9 mouse cellular contexts compared by ENCODE assay signal in genomic region chr8:121948321-121949145, GRCm38 (mm10). TPM values are rescaled to one million over a fixed set of nuclear protein-coding genes. Genes with fewer than 3 reads are reported as not detected.
DNase-seq lines count a peak whose midpoint lies in the region; ATAC-seq and TF ChIP-seq lines count a peak whose summit lies in the region.
"Had no signal": no experiment of that assay in that cellular context is flagged by ENCODE, and none has a peak within 500 bp of the region (broad histone marks: within the 10 kb centered on the region; RNA-seq: fewer than 3 reads in every experiment).

No protein-coding gene starts in this region.

- no peak for ATAC-seq in limb, embryonic 13.5 days (ENCODE audit: low FRiP score, low read depth)
- ATAC-seq in stomach, embryonic 14.5 days (ENCODE audit: insufficient number of reproducible peaks, insufficient read depth, low FRiP score, low read depth) = no peak

- no peak overlapping the region for H3K27ac ChIP-seq in cerebellum, adult 2 months (ENCODE audit: insufficient read depth, low read length)
- peak overlapping the region; percentile 92 for H3K27ac ChIP-seq in forebrain, embryonic 10.5 days
- peak overlapping the region; percentile 92 for H3K27ac ChIP-seq in limb, embryonic 13.5 days
- peak overlapping the region; percentile 80 for H3K27ac ChIP-seq in stomach, embryonic 14.5 days (ENCODE audit: low read length)

- no peaks in the 10 kb centered on the region for H3K9me3 ChIP-seq in forebrain, embryonic 10.5 days
- no peaks in the 10 kb centered on the region for H3K9me3 ChIP-seq in limb, embryonic 13.5 days
- H3K9me3 ChIP-seq in stomach, embryonic 14.5 days (ENCODE audit: control insufficient read depth, low read depth, low read length) = no peaks in the 10 kb centered on the region

- intact Hi-C loops in gastrocnemius, postnatal 36 days (cut with DNase I) = no loop called here

- H3K4me3 ChIP-seq in cerebellum, adult 2 months (replicated peaks; ENCODE audit: insufficient read depth, low read depth, low read length) = no peak overlapping the region
- H3K4me3 ChIP-seq in forebrain, embryonic 10.5 days = peak overlapping the region; percentile 52
- peak overlapping the region; percentile 46 for H3K4me3 ChIP-seq in limb, embryonic 13.5 days
- peak overlapping the region; percentile 23 for H3K4me3 ChIP-seq in stomach, embryonic 14.5 days (ENCODE audit: low read depth, low read length)

- peak overlapping the region; percentile 68 for H3K9ac ChIP-seq in limb, embryonic 13.5 days
- peak overlapping the region; percentile 4; the same call in 1 of the 2 replicates for H3K9ac ChIP-seq in stomach, embryonic 14.5 days (replicated peaks; ENCODE audit: low read depth, low read length)

- H3K27me3 ChIP-seq in cerebellum, adult 2 months (ENCODE audit: control insufficient read depth, insufficient read depth, low read length) = no peaks in the 10 kb centered on the region
- H3K27me3 ChIP-seq in forebrain, embryonic 10.5 days (ENCODE audit: poor library complexity, severe bottlenecking) = no peaks in the 10 kb centered on the region; the same call in 1 of the 2 replicates
- H3K27me3 ChIP-seq in limb, embryonic 13.5 days = no peaks in the 10 kb centered on the region
- H3K27me3 ChIP-seq in stomach, embryonic 14.5 days (ENCODE audit: control insufficient read depth, insufficient read depth, low read length) = no peaks in the 10 kb centered on the region

- WGBS in cerebellum, adult 2 months = 51% methylated on average over 19 of the region's 19 CpGs
- WGBS in forebrain, embryonic 10.5 days = 62% methylated on average over 19 of the region's 19 CpGs
- 51% methylated on average over 19 of the region's 19 CpGs for WGBS in limb, embryonic 13.5 days
- 54% methylated on average over 19 of the region's 19 CpGs for WGBS in stomach, embryonic 14.5 days

- peaks cover 11% of the 10 kb centered on the region for H3K36me3 ChIP-seq in forebrain, embryonic 10.5 days (replicated peaks)
- peaks cover 8% of the 10 kb centered on the region for H3K36me3 ChIP-seq in limb, embryonic 13.5 days
- H3K36me3 ChIP-seq in stomach, embryonic 14.5 days (ENCODE audit: control insufficient read depth, insufficient read depth, low read length) = peaks cover 8% of the 10 kb centered on the region

- peak; percentile 43 for DNase-seq in cerebellum, adult 11 months
- no peak for DNase-seq in cerebellum, adult 2 months
- peak; percentile 91 for DNase-seq in 416B (ENCODE audit: low read depth)
- no peak for DNase-seq in forebrain, embryonic 10.5 days (ENCODE audit: extremely low spot score, low spot score)
- no peak for DNase-seq in gastrocnemius, postnatal 36 days
- DNase-seq in urinary bladder, postnatal 14 days (ENCODE audit: low spot score) = no peak

- peaks cover 8% of the 10 kb centered on the region for H3K4me1 ChIP-seq in cerebellum, adult 2 months (ENCODE audit: control insufficient read depth, insufficient read depth, low read length)
- H3K4me1 ChIP-seq in forebrain, embryonic 10.5 days = peaks cover 52% of the 10 kb centered on the region
- peaks cover 50% of the 10 kb centered on the region for H3K4me1 ChIP-seq in limb, embryonic 13.5 days
- peaks cover 16% of the 10 kb centered on the region for H3K4me1 ChIP-seq in stomach, embryonic 14.5 days (ENCODE audit: control insufficient read depth, insufficient read depth, low read length)

- H3K4me2 ChIP-seq in limb, embryonic 13.5 days (replicated peaks) = peak overlapping the region; percentile 80
- peak overlapping the region; percentile 49 for H3K4me2 ChIP-seq in stomach, embryonic 14.5 days (replicated peaks; ENCODE audit: low read depth, low read length)

- TF ChIP-seq CTCF in cerebellum, adult 2 months (IDR thresholded peaks at IDR 0.05; ENCODE audit: borderline replicate concordance, insufficient read depth, low read depth, low read length) = no peak

- TF ChIP-seq POLR2A in cerebellum, adult 2 months (IDR thresholded peaks at IDR 0.05; ENCODE audit: borderline replicate concordance, insufficient read depth, low read length) = no peak

RNA-seq across cellular contexts. Expression of gene Banp, which starts 1.0 kb away (rescaled TPM):
- polyA plus RNA-seq in cerebellum, adult 2 months (2012; rRNA removed) = 64.3 and 67.1 TPM in 2 replicates
- polyA plus RNA-seq in forebrain, embryonic 10.5 days (2016; fragmentation: Nextera tagmentation; extraction: Ambion mirVana) = 44.1 and 56.4 TPM in 2 replicates
- 42.0 and 53.6 TPM in 2 replicates for polyA plus RNA-seq in limb, embryonic 13.5 days (2015; fragmentation: Nextera tagmentation; extraction: Ambion mirVana)
- polyA plus RNA-seq in stomach, embryonic 14.5 days (2014; fragmentation: Nextera tagmentation; extraction: Ambion mirVana) = 33.8 and 42.4 TPM in 2 replicates
- total RNA-seq in gastrocnemius, postnatal 36 days (2021) = 10 to 100 TPM in 1 of 2 experiments, 1 to 10 TPM in 1; 6.6 to 17.8 TPM

RNA-seq across cellular contexts. Expression of gene Car5a, which starts 3.8 kb away (rescaled TPM):
- 0.44 and 0.59 TPM in 2 replicates for polyA plus RNA-seq in cerebellum, adult 2 months (2012; rRNA removed)
- not detected in 2 replicates for polyA plus RNA-seq in forebrain, embryonic 10.5 days (2016; fragmentation: Nextera tagmentation; extraction: Ambion mirVana)
- polyA plus RNA-seq in limb, embryonic 13.5 days (2015; fragmentation: Nextera tagmentation; extraction: Ambion mirVana) = not detected in 2 replicates
- not detected in 2 replicates for polyA plus RNA-seq in stomach, embryonic 14.5 days (2014; fragmentation: Nextera tagmentation; extraction: Ambion mirVana)
- total RNA-seq in gastrocnemius, postnatal 36 days (2021) = not detected
- polyA plus RNA-seq: C2C12 had no signal

RNA-seq across cellular contexts. Expression of gene Slc7a5, which starts 41.0 kb away (rescaled TPM):
- 70.7 and 78.0 TPM in 2 replicates for polyA plus RNA-seq in cerebellum, adult 2 months (2012; rRNA removed)
- polyA plus RNA-seq in forebrain, embryonic 10.5 days (2016; fragmentation: Nextera tagmentation; extraction: Ambion mirVana) = 27.4 and 30.5 TPM in 2 replicates
- 14.2 TPM in 2 replicates for polyA plus RNA-seq in limb, embryonic 13.5 days (2015; fragmentation: Nextera tagmentation; extraction: Ambion mirVana)
- polyA plus RNA-seq in stomach, embryonic 14.5 days (2014; fragmentation: Nextera tagmentation; extraction: Ambion mirVana) = 17.1 and 19.7 TPM in 2 replicates
- 1 to 10 TPM; 1.9 to 2.1 TPM for total RNA-seq in gastrocnemius, postnatal 36 days (2021)

Comparison
In these comparisons a context has a peak if more than half of its experiments do, and no peak if none do; other contexts are left out.
1. DNase-seq: peak in cerebellum, adult 11 months (single experiment) and 416B (single experiment); none in cerebellum, adult 2 months (0 of 2), forebrain, embryonic 10.5 days (single experiment), gastrocnemius, postnatal 36 days (0 of 2) and urinary bladder, postnatal 14 days (single experiment).